Mouse (Mus musculus): ENCODE data around the gene Cacng7. TPM values are rescaled to one million over a fixed set of nuclear protein-coding genes. Genes with fewer than 3 reads are reported as not detected.

Cacng7 gene
- polyA plus RNA-seq, 1 experiment from 2014 or later, result 2.0 TPM

GRCm38 (mm10) chr7:3349775-3350174, 17.0 kb downstream of the Cacng7 start:
- no peaks in the 10 kb centered on the region for H3K27me3 ChIP-seq
- H3K27ac ChIP-seq (replicated peaks), result no peak overlapping the region
- no peak overlapping the region for H3K4me3 ChIP-seq (replicated peaks)
- WGBS, result 91% methylated on average over 9 of the region's 9 CpGs
- no peak overlapping the region for H3K4me2 ChIP-seq (replicated peaks)
- peaks cover 33% of the 10 kb centered on the region for H3K36me3 ChIP-seq
- H3K4me1 ChIP-seq, result no peaks in the 10 kb centered on the region
- no peaks in the 10 kb centered on the region for H3K9me3 ChIP-seq (replicated peaks)
- ATAC-seq (ENCODE audit: insufficient number of reproducible peaks, low FRiP score, low TSS enrichment, low read depth), result no peak
- H3K9ac ChIP-seq, result no peak overlapping the region

- no peaks in the 10 kb centered on the region for H3K4me1 ChIP-seq
- H3K36me3 ChIP-seq, result peaks cover 31% of the 10 kb centered on the region
- no peak overlapping the region for H3K9ac ChIP-seq
Observed at GRCm38 (mm10) chr7:3351536-3351935, 18.8 kb downstream of the Cacng7 start.

GRCm38 (mm10) chr7:3354850-3355249, 22.1 kb downstream of the Cacng7 start:
- Histone ChIP-seq H3K27ac (replicated peaks) (no peak overlapping the region), H3K4me2 (replicated peaks) (no peak overlapping the region), H3K4me3 (replicated peaks) (no peak overlapping the region), H3K9me3 (replicated peaks) (no peaks in the 10 kb centered on the region), H3K9ac (no peak overlapping the region), H3K4me1 (no peaks in the 10 kb centered on the region), H3K27me3 (no peaks in the 10 kb centered on the region), H3K36me3 (peaks cover 30% of the 10 kb centered on the region)
- WGBS, result 92% methylated on average over 6 of the region's 6 CpGs
- no peak for ATAC-seq (ENCODE audit: insufficient number of reproducible peaks, low FRiP score, low TSS enrichment, low read depth)

More at GRCm38 (mm10) chr7:3351536-3351935, 18.8 kb downstream of the Cacng7 start:
- Histone ChIP-seq H3K27me3 (no peaks in the 10 kb centered on the region), H3K9me3 (replicated peaks) (no peaks in the 10 kb centered on the region), H3K4me3 (replicated peaks) (no peak overlapping the region), H3K27ac (replicated peaks) (no peak overlapping the region), H3K4me2 (replicated peaks) (no peak overlapping the region)
- WGBS, result 81% methylated on average over 1 of the region's 1 CpGs
- no peak for ATAC-seq (ENCODE audit: insufficient number of reproducible peaks, low FRiP score, low TSS enrichment, low read depth)

GRCm38 (mm10) chr7:3360678-3361077, 27.9 kb downstream of the Cacng7 start:
- Histone ChIP-seq H3K27me3 (no peaks in the 10 kb centered on the region), H3K9me3 (replicated peaks) (no peaks in the 10 kb centered on the region), H3K36me3 (peaks cover 15% of the 10 kb centered on the region; the same call in 1 of the 2 replicates), H3K4me3 (replicated peaks) (no peak overlapping the region), H3K4me2 (replicated peaks) (no peak overlapping the region), H3K9ac (no peak overlapping the region), H3K4me1 (no peaks in the 10 kb centered on the region), H3K27ac (replicated peaks) (no peak overlapping the region)
- no peak for ATAC-seq (ENCODE audit: insufficient number of reproducible peaks, low FRiP score, low TSS enrichment, low read depth)
- WGBS, result 87% methylated on average over 1 of the region's 1 CpGs

GRCm38 (mm10) chr7:3365547-3366279, 33.0 kb downstream of the Cacng7 start:
- Histone ChIP-seq H3K4me1 (peaks cover 7% of the 10 kb centered on the region), H3K9me3 (replicated peaks) (no peaks in the 10 kb centered on the region), H3K27ac (replicated peaks) (no peak overlapping the region), H3K4me2 (replicated peaks) (no peak overlapping the region), H3K4me3 (replicated peaks) (no peak overlapping the region), H3K27me3 (peaks cover 9% of the 10 kb centered on the region; the same call in 1 of the 2 replicates), H3K36me3 (0 out of 2 replicates have a peak, but pooled peaks cover 6% of the 10 kb centered on the region), H3K9ac (no peak overlapping the region)
- no peak for ATAC-seq (ENCODE audit: insufficient number of reproducible peaks, low FRiP score, low TSS enrichment, low read depth)
- 50% methylated on average over 11 of the region's 11 CpGs for WGBS

- 0 out of 2 replicates have a peak, but pooled peaks cover 6% of the 10 kb centered on the region for H3K36me3 ChIP-seq
- H3K4me1 ChIP-seq, result peaks cover 7% of the 10 kb centered on the region
- no peaks in the 10 kb centered on the region for H3K9me3 ChIP-seq (replicated peaks)
- ATAC-seq (ENCODE audit: insufficient number of reproducible peaks, low FRiP score, low TSS enrichment, low read depth), result no peak
- H3K4me2 ChIP-seq (replicated peaks), result peak overlapping the region; percentile 38
- peaks cover 9% of the 10 kb centered on the region; the same call in 1 of the 2 replicates for H3K27me3 ChIP-seq
- no peak overlapping the region for H3K9ac ChIP-seq
- peak overlapping the region; percentile 18; the same call in 1 of the 2 replicates for H3K4me3 ChIP-seq (replicated peaks)
- 21% methylated on average over 42 of the region's 42 CpGs for WGBS
- no peak overlapping the region for H3K27ac ChIP-seq (replicated peaks)
Observed at GRCm38 (mm10) chr7:3366705-3367516, 34.2 kb downstream of the Cacng7 start.

GRCm38 (mm10) chr7:3367569-3367968, 34.8 kb downstream of the Cacng7 start:
- no peak for ATAC-seq (ENCODE audit: insufficient number of reproducible peaks, low FRiP score, low TSS enrichment, low read depth)
- H3K27ac ChIP-seq (replicated peaks), result no peak overlapping the region
- H3K4me3 ChIP-seq (replicated peaks), result peak overlapping the region; percentile 18
- 13% methylated on average over 11 of the region's 11 CpGs for WGBS
- H3K4me2 ChIP-seq (replicated peaks), result peak overlapping the region; percentile 38
- H3K9ac ChIP-seq, result no peak overlapping the region
- H3K4me1 ChIP-seq, result peaks cover 7% of the 10 kb centered on the region
- H3K36me3 ChIP-seq, result 0 out of 2 replicates have a peak, but pooled peaks cover 6% of the 10 kb centered on the region
- H3K9me3 ChIP-seq (replicated peaks), result no peaks in the 10 kb centered on the region
- H3K27me3 ChIP-seq, result peaks cover 9% of the 10 kb centered on the region; the same call in 1 of the 2 replicates

GRCm38 (mm10) chr7:3368311-3368710, 35.6 kb downstream of the Cacng7 start:
- 34% methylated on average over 12 of the region's 12 CpGs for WGBS
- H3K36me3 ChIP-seq, result 0 out of 2 replicates have a peak, but pooled peaks cover 6% of the 10 kb centered on the region
- H3K9me3 ChIP-seq (replicated peaks), result no peaks in the 10 kb centered on the region
- peaks cover 9% of the 10 kb centered on the region; the same call in 1 of the 2 replicates for H3K27me3 ChIP-seq
- H3K9ac ChIP-seq, result no peak overlapping the region
- no peak overlapping the region for H3K27ac ChIP-seq (replicated peaks)
- no peak overlapping the region for H3K4me3 ChIP-seq (replicated peaks)
- ATAC-seq (ENCODE audit: insufficient number of reproducible peaks, low FRiP score, low TSS enrichment, low read depth), result no peak
- H3K4me2 ChIP-seq (replicated peaks), result no peak overlapping the region
- H3K4me1 ChIP-seq, result peaks cover 7% of the 10 kb centered on the region

GRCm38 (mm10) chr7:3369189-3369588, 36.4 kb downstream of the Cacng7 start:
- no peaks in the 10 kb centered on the region for H3K9me3 ChIP-seq (replicated peaks)

GRCm38 (mm10) chr7:3370407-3370806, 37.7 kb downstream of the Cacng7 start:
- no peak for ATAC-seq (ENCODE audit: insufficient number of reproducible peaks, low FRiP score, low TSS enrichment, low read depth)
- WGBS, result 43% methylated on average over 4 of the region's 4 CpGs
- Histone ChIP-seq H3K4me1 (peaks cover 7% of the 10 kb centered on the region), H3K4me3 (replicated peaks) (no peak overlapping the region), H3K27me3 (peaks cover 9% of the 10 kb centered on the region; the same call in 1 of the 2 replicates), H3K9ac (no peak overlapping the region), H3K36me3 (no peaks in the 10 kb centered on the region), H3K9me3 (replicated peaks) (no peaks in the 10 kb centered on the region), H3K4me2 (replicated peaks) (no peak overlapping the region), H3K27ac (replicated peaks) (no peak overlapping the region)

More at GRCm38 (mm10) chr7:3369189-3369588, 36.4 kb downstream of the Cacng7 start:
- no peak overlapping the region for H3K4me2 ChIP-seq (replicated peaks)
- H3K4me1 ChIP-seq, result peaks cover 7% of the 10 kb centered on the region
- WGBS, result 74% methylated on average over 6 of the region's 6 CpGs
- ATAC-seq (ENCODE audit: insufficient number of reproducible peaks, low FRiP score, low TSS enrichment, low read depth), result no peak
- peaks cover 9% of the 10 kb centered on the region; the same call in 1 of the 2 replicates for H3K27me3 ChIP-seq
- H3K9ac ChIP-seq, result no peak overlapping the region
- 0 out of 2 replicates have a peak, but pooled peaks cover 5% of the 10 kb centered on the region for H3K36me3 ChIP-seq
- no peak overlapping the region for H3K4me3 ChIP-seq (replicated peaks)
- H3K27ac ChIP-seq (replicated peaks), result no peak overlapping the region

GRCm38 (mm10) chr7:3372376-3372775, 39.6 kb downstream of the Cacng7 start:
- ATAC-seq (ENCODE audit: insufficient number of reproducible peaks, low FRiP score, low TSS enrichment, low read depth), result no peak
- no peaks in the 10 kb centered on the region for H3K27me3 ChIP-seq
- 64% methylated on average over 2 of the region's 2 CpGs for WGBS

More at GRCm38 (mm10) chr7:3372376-3372775, 39.6 kb downstream of the Cacng7 start:
- no peak overlapping the region for H3K4me2 ChIP-seq (replicated peaks)
- H3K9ac ChIP-seq, result no peak overlapping the region
- H3K9me3 ChIP-seq (replicated peaks), result no peaks in the 10 kb centered on the region
- H3K27ac ChIP-seq (replicated peaks), result no peak overlapping the region
- H3K4me1 ChIP-seq, result peaks cover 3% of the 10 kb centered on the region; the same call in 1 of the 2 replicates
- H3K36me3 ChIP-seq, result no peaks in the 10 kb centered on the region
- H3K4me3 ChIP-seq (replicated peaks), result no peak overlapping the region
